Mouse (Mus musculus): ENCODE measurements at regions not wholly inside any gene's neighbourhood (a gene's known extent, or its start where the extent isn't known, plus 50 kb on each side); places are given as distances from the start of the nearest gene placed in this dataset.

DNA sequence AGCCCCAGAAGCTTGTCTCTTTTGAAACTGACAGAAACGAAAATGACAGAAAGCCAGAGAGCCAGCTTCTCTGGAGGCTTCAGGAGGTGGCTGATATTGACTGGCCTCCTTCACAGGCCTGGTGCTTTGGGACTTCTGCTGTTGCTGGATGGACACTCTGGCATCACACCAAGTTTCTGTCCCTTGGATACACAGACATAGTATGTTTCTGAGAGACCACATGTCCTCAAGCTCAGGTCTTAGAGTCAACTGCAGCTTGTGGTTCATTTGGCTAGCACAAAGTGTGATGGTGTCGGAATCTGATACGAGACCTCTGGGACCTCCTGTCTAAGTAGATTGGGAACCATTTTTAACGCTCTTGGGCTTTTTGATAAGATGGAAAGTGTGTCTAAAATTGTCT lies 502.0 kb downstream of the Sqor start:
- no peak for DNase-seq (ENCODE audit: low read depth, low spot score)

GRCm38 (mm10) chr2:123274866-123275735 lies 510.1 kb downstream of the Sqor start:
- DNase-seq (ENCODE audit: low read depth, low spot score), result no peak

GRCm38 (mm10) chr2:123275736-123276330 lies 510.8 kb downstream of the Sqor start:
- DNase-seq (ENCODE audit: low read depth, low spot score), result no peak

DNA sequence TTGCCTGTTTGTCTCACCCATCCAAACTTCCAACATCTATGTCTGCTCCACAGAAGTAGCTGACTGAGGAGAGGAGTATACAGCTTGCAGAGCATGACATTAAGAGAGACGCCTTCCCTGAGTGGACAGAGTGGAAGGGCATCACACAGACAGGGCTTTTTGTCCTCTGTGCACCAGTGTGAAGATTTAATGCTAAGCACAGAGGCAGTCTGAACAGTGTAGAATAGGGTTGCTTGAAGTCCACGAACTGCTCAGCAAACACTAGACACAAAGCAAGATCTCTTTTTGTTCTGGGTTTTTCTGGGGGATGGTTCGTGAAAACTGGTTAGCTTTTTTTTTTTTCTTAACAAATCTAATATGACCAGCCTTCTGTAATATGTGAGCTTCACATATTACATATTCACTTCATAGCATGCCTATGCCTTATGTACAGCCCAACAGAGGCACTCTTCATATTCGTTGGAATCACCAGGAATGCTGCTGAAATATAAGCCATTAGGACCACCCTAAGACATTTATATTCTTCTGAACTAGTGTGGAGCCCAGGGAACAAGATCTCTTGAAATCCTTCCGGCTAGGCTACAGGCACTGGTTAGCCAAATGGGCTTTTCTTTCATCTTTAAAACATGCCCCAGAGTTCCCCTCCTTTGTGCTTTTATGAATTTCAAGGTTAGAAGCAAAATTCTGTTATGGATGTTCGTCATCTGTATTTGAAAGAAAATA lies 546.7 kb downstream of the Sqor start:
- no peak for DNase-seq (ENCODE audit: low read depth, low spot score)

- peak; percentile 64 for DNase-seq (ENCODE audit: low read depth, low spot score)
Observed at GRCm38 (mm10) chr2:123312277-123312617, 547.2 kb downstream of the Sqor start.

DNA sequence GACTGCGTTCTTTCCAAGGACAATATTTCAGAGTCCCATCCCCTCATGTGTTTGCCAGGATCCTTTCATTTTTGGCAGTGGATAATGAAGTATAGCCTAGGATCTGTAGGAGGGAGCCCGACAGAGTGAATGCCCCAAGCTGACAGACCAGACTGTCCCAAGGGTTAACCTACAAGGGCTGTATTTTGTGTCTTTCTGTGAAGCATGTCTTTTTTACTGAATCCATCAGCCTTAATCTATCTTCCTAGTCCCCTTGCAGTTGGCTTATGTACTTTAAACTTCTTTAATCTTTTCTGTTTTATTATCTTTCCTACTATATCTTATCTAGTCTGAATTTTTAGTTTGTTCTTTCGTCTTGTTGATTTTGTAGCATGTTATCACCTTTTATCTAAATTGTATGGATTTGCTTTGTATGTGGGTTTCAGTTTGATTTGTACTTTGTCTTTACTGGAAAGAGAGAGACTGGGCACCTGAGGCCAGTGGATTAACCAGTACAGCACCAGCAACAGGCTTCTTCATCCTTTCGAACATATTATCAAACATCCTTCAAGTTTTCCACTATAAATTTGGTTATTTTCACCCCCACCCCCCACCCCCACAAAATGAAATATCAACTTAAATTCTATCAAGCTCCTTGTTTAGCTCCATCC lies 555.5 kb downstream of the Sqor start:
- DNase-seq (ENCODE audit: low read depth, low spot score), result no peak

DNA sequence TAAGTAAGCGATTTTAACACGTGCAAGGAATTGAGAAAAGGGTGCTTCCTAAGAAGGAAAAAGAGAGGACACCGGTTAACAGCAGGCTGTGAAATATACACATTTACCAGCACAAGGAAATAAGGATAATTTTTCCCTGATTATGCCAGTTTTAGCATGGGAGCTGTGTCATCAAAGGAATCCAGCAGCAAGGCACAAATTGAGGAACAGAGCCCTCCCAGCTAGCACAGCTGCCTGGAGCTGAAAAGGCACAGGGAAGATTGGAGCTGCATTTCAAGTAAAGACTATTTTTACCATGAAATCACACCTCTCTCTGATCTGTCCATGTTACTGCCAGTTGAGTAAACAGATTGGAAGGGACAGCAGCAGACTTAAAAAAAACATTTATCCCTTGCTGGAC lies 558.7 kb downstream of the Sqor start:
- no peak for DNase-seq (ENCODE audit: low read depth, low spot score)

- DNase-seq (ENCODE audit: low read depth, low spot score), result no peak
Observed at GRCm38 (mm10) chr2:123324896-123325295, 559.9 kb downstream of the Sqor start.

GRCm38 (mm10) chr2:123349625-123350346 lies 584.7 kb downstream of the Sqor start:
- no peak for DNase-seq (ENCODE audit: low read depth, low spot score)

- DNase-seq (ENCODE audit: low read depth, low spot score), result no peak
Observed at GRCm38 (mm10) chr2:123364204-123364603, 599.2 kb downstream of the Sqor start.

GRCm38 (mm10) chr2:123366571-123366970 lies 601.5 kb downstream of the Sqor start:
- no peak for DNase-seq (ENCODE audit: low read depth, low spot score)

GRCm38 (mm10) chr2:123385622-123386418 lies 620.8 kb downstream of the Sqor start:
- DNase-seq (ENCODE audit: low read depth, low spot score), result peak; percentile 58

GRCm38 (mm10) chr2:123386773-123387604 lies 622.0 kb downstream of the Sqor start:
- no peak for DNase-seq (ENCODE audit: low read depth, low spot score)

DNA sequence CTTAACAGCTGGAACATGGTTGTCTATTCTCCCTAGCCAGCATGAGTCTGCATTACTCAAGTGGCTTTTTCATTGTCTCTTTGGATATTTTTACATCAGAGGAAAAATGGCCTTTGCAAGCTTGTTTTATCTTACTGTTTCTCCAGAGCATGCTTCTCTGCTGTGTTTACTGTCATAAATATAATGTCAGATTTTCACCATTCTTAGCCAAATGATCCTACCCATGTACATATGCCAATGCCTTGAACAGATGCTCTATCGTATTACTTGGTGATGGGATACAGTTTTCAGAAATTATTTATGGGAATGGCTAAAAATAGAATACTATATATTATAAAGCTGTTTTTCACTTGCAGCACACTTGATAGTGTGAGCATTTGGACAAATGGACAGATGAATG lies 625.9 kb downstream of the Sqor start:
- DNase-seq (ENCODE audit: low read depth, low spot score), result no peak

DNA sequence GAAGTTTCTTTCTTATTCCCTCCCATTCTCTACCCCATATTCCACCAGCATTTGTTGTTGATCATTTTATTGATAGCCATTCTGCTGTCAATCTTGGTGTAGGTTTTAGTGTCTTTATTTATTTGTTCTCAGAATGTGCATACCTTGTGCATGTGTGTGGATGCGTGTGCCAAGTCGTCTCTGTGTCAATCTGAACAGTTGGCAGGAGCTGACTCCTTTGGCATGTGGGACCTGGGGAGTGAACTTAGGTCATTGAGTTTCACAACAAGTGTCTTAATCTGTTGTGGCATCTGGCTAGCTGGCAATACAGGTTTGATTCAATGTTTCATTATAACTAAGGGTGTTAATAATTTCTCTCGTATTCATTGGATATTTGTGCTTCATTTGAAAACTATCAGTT lies 629.3 kb downstream of the Sqor start:
- DNase-seq (ENCODE audit: low read depth, low spot score), result no peak

GRCm38 (mm10) chr2:123397551-123397950 lies 632.5 kb downstream of the Sqor start:
- DNase-seq (ENCODE audit: low read depth, low spot score), result no peak

DNA sequence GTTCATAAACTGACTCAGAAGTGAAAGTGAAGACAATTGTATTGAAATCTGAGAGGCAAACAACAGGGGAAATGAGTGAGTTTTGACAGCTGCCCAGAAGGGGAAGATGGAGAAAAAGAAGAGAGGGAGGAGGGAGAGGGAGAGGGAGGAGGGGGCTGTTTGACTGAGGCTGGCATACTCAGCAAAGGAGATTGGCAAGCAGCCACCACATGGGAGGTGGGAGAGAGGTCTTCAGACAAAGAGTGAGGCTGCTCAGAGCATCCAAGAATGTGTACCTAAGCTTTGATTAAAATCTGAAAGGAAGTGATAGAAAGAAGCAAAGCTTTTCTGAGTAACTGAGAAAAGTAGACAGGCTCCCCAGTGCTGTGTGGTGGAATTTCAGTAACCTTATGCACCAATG lies 636.0 kb downstream of the Sqor start:
- no peak for DNase-seq (ENCODE audit: low read depth, low spot score)

- no peak for DNase-seq (ENCODE audit: low read depth, low spot score)
Observed at GRCm38 (mm10) chr2:123409075-123409474, 644.0 kb downstream of the Sqor start.

- DNase-seq (ENCODE audit: low read depth, low spot score), result no peak
Observed at GRCm38 (mm10) chr2:123458034-123458677, 631.6 kb upstream of the Sema6d start.
